Mouse (Mus musculus) right cerebral cortex, postnatal 10 days (tissue): ENCODE results near the gene Fibp.

ENCODE experiments used
- DNase-seq, 2 experiments: peaks; one replicate each; pipeline ENCODE4 v3.0.0; 2021; ENCODE audit warnings: low spot score in 2 of 2

The Fibp gene

GRCm38 (mm10) chr19:5431911-5432464, 28.4 kb upstream of the Fibp start:
- DNase-seq = no peak

GRCm38 (mm10) chr19:5432992-5433852, 27.2 kb upstream of the Fibp start:
- DNase-seq = peak in 1 of 2 experiments; percentile 35

- no peak for DNase-seq
Measured at GRCm38 (mm10) chr19:5433951-5434350, 26.5 kb upstream of the Fibp start.

DNA sequence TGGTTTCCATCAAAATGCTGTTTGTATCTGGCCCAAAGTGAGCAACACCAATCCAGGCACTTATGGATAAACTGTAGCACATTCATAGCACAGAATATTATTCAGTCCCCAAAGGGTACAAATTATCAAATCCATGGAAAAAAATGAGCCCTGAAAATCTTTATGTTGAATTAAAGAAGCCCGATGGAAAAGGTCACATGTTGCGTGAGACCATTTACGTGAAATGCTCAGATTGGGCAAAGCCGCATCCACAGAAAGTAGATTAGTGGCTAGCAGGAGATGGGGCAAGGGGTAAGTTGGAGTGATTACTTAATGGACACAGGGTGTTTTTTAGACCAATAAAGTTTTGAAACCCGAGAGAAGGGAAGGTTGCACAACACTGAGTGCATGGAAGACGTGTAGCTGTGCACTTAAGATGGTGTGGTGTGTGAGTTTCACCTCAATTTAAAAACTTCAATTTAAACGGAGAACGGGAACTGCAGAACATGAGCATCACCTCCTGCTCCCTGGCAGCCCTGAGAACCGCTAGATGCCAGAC, 16.0 kb upstream of the Fibp start:
- DNase-seq = no peak

GRCm38 (mm10) chr19:5444954-5445353, 15.5 kb upstream of the Fibp start:
- DNase-seq = no peak

- DNase-seq = no peak
Measured at GRCm38 (mm10) chr19:5445747-5446146, 14.7 kb upstream of the Fibp start.

GRCm38 (mm10) chr19:5447515-5448353, 12.7 kb upstream of the Fibp start, which contains the start of gene Fosl1:
Fosl1 (plus strand) TSS chr19:5447547.
- peak; percentile 76 to 79 for DNase-seq

DNA sequence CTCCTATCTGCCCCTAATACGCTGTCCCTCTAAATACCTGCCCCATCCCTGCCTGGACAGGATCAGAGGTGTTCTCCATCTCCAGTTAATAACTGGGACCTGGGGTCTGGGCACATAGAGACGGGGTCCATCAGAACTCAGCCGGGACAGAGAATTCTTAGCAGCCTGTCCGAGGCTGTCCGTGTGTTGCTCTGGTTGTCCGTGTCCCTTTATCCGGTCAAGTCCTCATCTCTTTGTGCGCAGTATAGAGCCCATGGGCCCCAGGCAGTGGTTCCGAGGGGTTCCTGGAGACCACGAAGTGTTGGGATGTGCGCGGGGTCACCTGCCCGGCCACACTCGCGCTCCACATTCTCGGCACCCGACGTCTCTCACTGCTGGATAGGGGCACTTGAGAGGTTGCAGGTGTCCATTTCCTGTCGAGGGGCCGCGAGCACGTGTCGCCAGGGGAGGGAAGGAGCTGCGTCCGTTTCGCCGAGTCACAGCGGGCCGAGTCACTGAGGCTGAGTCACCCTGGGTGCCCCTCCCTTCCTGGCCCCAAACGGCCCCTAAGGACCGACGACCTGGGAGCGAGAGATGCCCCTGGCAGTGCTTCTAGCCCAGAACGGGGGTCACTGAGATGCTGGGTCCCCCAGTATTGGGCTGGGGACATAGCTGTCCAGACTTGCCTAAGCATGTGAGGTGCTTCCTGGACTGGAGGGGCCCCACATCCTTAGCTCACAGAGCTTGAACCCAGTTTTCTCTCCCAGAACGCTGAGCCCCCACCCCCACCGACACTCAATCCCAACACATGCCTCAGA, 11.9 kb upstream of the Fibp start:
- DNase-seq = no peak

DNA sequence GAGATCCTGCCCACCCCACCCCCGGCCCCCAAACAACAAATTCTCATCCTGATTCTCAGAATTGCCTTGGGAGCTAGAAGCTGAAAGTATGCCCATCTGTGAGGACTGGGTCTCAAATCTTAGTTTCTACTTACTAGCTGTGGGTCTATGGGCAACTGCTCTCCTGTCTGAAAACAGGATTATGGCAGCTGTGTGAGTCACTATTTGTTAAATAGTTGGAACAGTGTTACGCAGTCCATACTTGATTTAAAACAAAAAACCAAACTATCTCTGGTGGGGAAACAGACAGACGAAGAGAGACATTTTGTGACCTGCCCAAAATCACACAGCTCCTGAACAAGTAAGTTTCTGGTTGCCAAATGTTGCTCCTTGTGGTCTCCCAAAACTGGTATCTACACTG, 10.7 kb upstream of the Fibp start:
- no peak for DNase-seq

- DNase-seq = no peak
Measured at GRCm38 (mm10) chr19:5451766-5452165, 8.6 kb upstream of the Fibp start.

GRCm38 (mm10) chr19:5455037-5455436, 5.4 kb upstream of the Fibp start:
- DNase-seq = no peak

- peak in 1 of 2 experiments; percentile 39 for DNase-seq
Measured at GRCm38 (mm10) chr19:5455568-5455967, 4.8 kb upstream of the Fibp start.

GRCm38 (mm10) chr19:5456241-5456921, 4.0 kb upstream of the Fibp start:
- no peak for DNase-seq

DNA sequence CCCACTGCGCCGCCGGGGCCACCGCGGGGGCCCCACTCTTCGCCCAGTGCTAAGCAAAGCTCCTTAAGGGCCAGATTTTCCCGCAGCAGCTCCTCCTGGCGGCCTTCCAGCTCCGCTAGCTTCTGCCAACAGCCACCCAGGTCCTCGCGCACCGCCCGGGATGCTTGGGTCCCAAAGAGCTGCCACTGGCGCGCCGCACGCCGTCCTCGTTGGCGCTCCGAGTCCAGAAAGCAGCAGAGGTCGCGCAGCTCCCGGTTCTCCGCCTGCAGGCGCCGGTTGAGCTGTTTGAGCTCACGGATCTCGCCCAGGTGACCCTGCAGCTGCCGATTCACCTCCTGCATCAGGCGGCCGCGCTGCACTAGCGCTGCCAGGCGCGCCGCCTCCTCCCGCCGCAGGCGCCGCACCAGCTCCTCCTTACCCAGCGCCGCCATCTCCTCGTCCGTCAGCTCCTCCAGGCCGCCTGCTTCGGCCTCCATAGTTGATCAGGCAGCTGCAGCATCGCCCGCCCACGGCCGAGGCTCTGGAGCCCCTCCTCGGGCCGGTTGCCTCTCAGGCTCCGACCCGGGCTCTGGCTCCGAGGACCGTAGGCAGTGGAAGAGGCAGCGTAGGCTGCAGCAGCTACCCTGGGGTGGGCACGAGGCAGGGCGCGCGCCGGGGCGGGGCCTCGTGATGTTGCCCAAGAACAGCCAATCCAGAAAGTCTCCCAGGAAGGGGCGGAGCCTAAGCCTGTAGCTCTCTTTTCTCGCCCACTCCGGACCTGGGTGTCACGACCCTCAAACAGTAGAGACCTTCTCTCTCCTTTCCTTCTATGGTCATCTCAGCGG, 3.3 kb upstream of the Fibp start:
- peak; percentile 97 to 98 for DNase-seq

GRCm38 (mm10) chr19:5457746-5458442, 2.5 kb upstream of the Fibp start, which contains the start of gene Ccdc85b:
Ccdc85b (minus strand) TSS chr19:5457894.
- no peak for DNase-seq

GRCm38 (mm10) chr19:5459019-5459418, 1.4 kb upstream of the Fibp start:
- peak; percentile 76 to 77 for DNase-seq

GRCm38 (mm10) chr19:5459896-5460295, 519 bp upstream of the Fibp start:
- DNase-seq = no peak

DNA sequence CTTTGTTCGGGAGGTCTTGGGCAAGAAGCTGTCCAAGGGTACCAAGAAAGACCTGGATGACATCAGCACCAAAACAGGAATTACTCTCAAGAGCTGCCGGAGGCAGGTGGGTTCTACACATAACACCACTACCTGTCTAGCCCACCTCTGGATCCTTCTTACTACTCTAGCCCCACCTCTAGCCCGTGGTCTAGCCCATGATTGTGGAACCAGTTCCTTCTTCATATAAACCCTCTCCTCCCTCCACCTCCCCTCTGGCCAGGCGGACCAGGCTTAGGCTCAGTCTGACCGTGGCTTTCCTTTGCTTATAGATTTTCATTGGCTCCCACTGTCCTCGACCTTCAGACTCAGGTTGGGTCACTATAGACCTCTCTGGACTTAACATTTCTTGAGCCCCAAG, 996 bp downstream of the Fibp start:
- no peak for DNase-seq

GRCm38 (mm10) chr19:5463212-5463611, 2.8 kb downstream of the Fibp start:
- no peak for DNase-seq
